Mouse (Mus musculus) megakaryocyte, embryonic 14.5 days (primary cell): ENCODE results near the gene 4930564D02Rik. TPM values are rescaled to one million over a fixed set of nuclear protein-coding genes. Genes with fewer than 3 reads are reported as not detected.

ENCODE experiments used
- H3K27me3 ChIP-seq: replicated peaks from 2 replicates; pipeline ENCODE3; 2012; ENCODE audit warnings: inconsistent platforms
- H3K36me3 ChIP-seq: replicated peaks from 2 replicates; pipeline ENCODE3; 2012; ENCODE audit warnings: low read length, inconsistent platforms, mixed read lengths
- H3K4me1 ChIP-seq: 2 replicates; pipeline ENCODE4 v1.6.1; 2012; ENCODE audit warnings: inconsistent platforms
- H3K4me3 ChIP-seq: replicated peaks from 2 replicates; pipeline ENCODE3; 2012; ENCODE audit warnings: moderate library complexity, mild to moderate bottlenecking, inconsistent platforms
- H3K9me3 ChIP-seq: 2 replicates; pipeline ENCODE4 v1.6.1; 2012; ENCODE audit warnings: inconsistent platforms
- FLI1 ChIP-seq: IDR thresholded peaks from 2 replicates; pipeline ENCODE4 v1.6.1; 2012; ENCODE audit warnings: low read length, inconsistent platforms, mixed read lengths
- GATA1 ChIP-seq: IDR thresholded peaks from 3 replicates; pipeline ENCODE4 v1.6.1; 2012; ENCODE audit warnings: mixed read lengths, low read length, inconsistent platforms, borderline replicate concordance
- polyA plus RNA-seq: library from polyadenylated mRNA; stranded (reverse); fragments of >175 nt; gene quantifications from 2 replicates; pipeline ENCODE4 v1.2.3, GENCODE M21; 2012; ENCODE audit warnings: low replicate concordance; ENCODE audit not compliant: insufficient read depth

The 4930564D02Rik gene
- polyA plus RNA-seq, 1 experiment: not detected

- H3K4me3 ChIP-seq: no peak overlapping the region
- H3K9me3 ChIP-seq: no peaks in the 10 kb centered on the region
- H3K36me3 ChIP-seq: no peaks in the 10 kb centered on the region
- peaks cover 29% of the 10 kb centered on the region for H3K27me3 ChIP-seq
- H3K4me1 ChIP-seq: peaks cover 4% of the 10 kb centered on the region; the same call in 1 of the 2 replicates
- no peak for TF ChIP-seq FLI1
- TF ChIP-seq GATA1: no peak
Measured at GRCm38 (mm10) chr3:105075796-105076195, 9.2 kb downstream of the 4930564D02Rik start.

GRCm38 (mm10) chr3:105078231-105078826, 11.7 kb downstream of the 4930564D02Rik start:
- Histone ChIP-seq H3K27me3 (peaks cover 29% of the 10 kb centered on the region), H3K9me3 (no peaks in the 10 kb centered on the region), H3K4me1 (peaks cover 4% of the 10 kb centered on the region; the same call in 1 of the 2 replicates), H3K4me3 (no peak overlapping the region), H3K36me3 (no peaks in the 10 kb centered on the region)
- TF ChIP-seq FLI1: no peak
- no peak for TF ChIP-seq GATA1

- TF ChIP-seq GATA1 (no peak), FLI1 (no peak)
- H3K9me3 ChIP-seq: no peaks in the 10 kb centered on the region
- no peak overlapping the region for H3K4me3 ChIP-seq
- H3K27me3 ChIP-seq: peaks cover 13% of the 10 kb centered on the region
- H3K36me3 ChIP-seq: no peaks in the 10 kb centered on the region
- 0 out of 2 replicates have a peak, but pooled peaks cover 4% of the 10 kb centered on the region for H3K4me1 ChIP-seq
Measured at GRCm38 (mm10) chr3:105087344-105087743, 20.7 kb downstream of the 4930564D02Rik start.

- no peaks in the 10 kb centered on the region for H3K36me3 ChIP-seq
- H3K9me3 ChIP-seq: no peaks in the 10 kb centered on the region
- H3K4me1 ChIP-seq: 0 out of 2 replicates have a peak, but pooled peaks cover 4% of the 10 kb centered on the region
- TF ChIP-seq FLI1: no peak
- no peak for TF ChIP-seq GATA1
- H3K4me3 ChIP-seq: no peak overlapping the region
- H3K27me3 ChIP-seq: peaks cover 15% of the 10 kb centered on the region
Measured at GRCm38 (mm10) chr3:105088638-105089037, 22.0 kb downstream of the 4930564D02Rik start.

- Histone ChIP-seq H3K4me1 (0 out of 2 replicates have a peak, but pooled peaks cover 4% of the 10 kb centered on the region), H3K4me3 (no peak overlapping the region), H3K27me3 (peaks cover 16% of the 10 kb centered on the region), H3K9me3 (no peaks in the 10 kb centered on the region), H3K36me3 (no peaks in the 10 kb centered on the region)
- no peak for TF ChIP-seq GATA1
- no peak for TF ChIP-seq FLI1
Measured at GRCm38 (mm10) chr3:105090147-105090546, 23.5 kb downstream of the 4930564D02Rik start.

- Histone ChIP-seq H3K9me3 (no peaks in the 10 kb centered on the region), H3K36me3 (no peaks in the 10 kb centered on the region), H3K4me3 (no peak overlapping the region), H3K4me1 (0 out of 2 replicates have a peak, but pooled peaks cover 4% of the 10 kb centered on the region), H3K27me3 (peaks cover 17% of the 10 kb centered on the region)
- no peak for TF ChIP-seq GATA1
- TF ChIP-seq FLI1: no peak
Measured at GRCm38 (mm10) chr3:105090981-105091380, 24.3 kb downstream of the 4930564D02Rik start.

- no peaks in the 10 kb centered on the region for H3K4me1 ChIP-seq
- peaks cover 21% of the 10 kb centered on the region for H3K27me3 ChIP-seq
- H3K9me3 ChIP-seq: no peaks in the 10 kb centered on the region
- H3K4me3 ChIP-seq: no peak overlapping the region
- H3K36me3 ChIP-seq: no peaks in the 10 kb centered on the region
- TF ChIP-seq GATA1 (no peak), FLI1 (no peak)
Measured at GRCm38 (mm10) chr3:105092721-105093505, 26.3 kb downstream of the 4930564D02Rik start.

GRCm38 (mm10) chr3:105094448-105094847, 27.8 kb downstream of the 4930564D02Rik start:
- TF ChIP-seq FLI1 (no peak), GATA1 (no peak)
- H3K4me1 ChIP-seq: no peaks in the 10 kb centered on the region

GRCm38 (mm10) chr3:105095026-105095425, 28.4 kb downstream of the 4930564D02Rik start:
- Histone ChIP-seq H3K27me3 (peaks cover 18% of the 10 kb centered on the region), H3K36me3 (no peaks in the 10 kb centered on the region), H3K4me3 (no peak overlapping the region), H3K9me3 (no peaks in the 10 kb centered on the region), H3K4me1 (no peaks in the 10 kb centered on the region)
- TF ChIP-seq FLI1 (no peak), GATA1 (no peak)

More at GRCm38 (mm10) chr3:105094448-105094847, 27.8 kb downstream of the 4930564D02Rik start:
- no peaks in the 10 kb centered on the region for H3K36me3 ChIP-seq
- H3K4me3 ChIP-seq: no peak overlapping the region
- H3K27me3 ChIP-seq: peaks cover 17% of the 10 kb centered on the region
- no peaks in the 10 kb centered on the region for H3K9me3 ChIP-seq

GRCm38 (mm10) chr3:105097581-105097980, 30.9 kb downstream of the 4930564D02Rik start:
- Histone ChIP-seq H3K9me3 (no peaks in the 10 kb centered on the region), H3K27me3 (peaks cover 14% of the 10 kb centered on the region), H3K4me1 (no peaks in the 10 kb centered on the region), H3K36me3 (no peaks in the 10 kb centered on the region), H3K4me3 (no peak overlapping the region)
- TF ChIP-seq GATA1: no peak
- no peak for TF ChIP-seq FLI1
